Mouse (Mus musculus) stomach, postnatal 0 days (tissue): Measurements from ENCODE around the gene Zfand2a. TPM values are rescaled to one million over a fixed set of nuclear protein-coding genes. Genes with fewer than 3 reads are reported as not detected.
A peak's percentile ranks its signal among the peaks of the same experiment; 100 is the strongest.

Source experiments
- ATAC-seq: fragments of 200-750 bp; cut with Nextera tagmentation; 2 replicates; pipeline ENCODE4 v1.8.0; 2017; ENCODE audit not compliant: low FRiP score, low TSS enrichment
- DNase-seq: peaks from one replicate; pipeline ENCODE4 v3.0.0-alpha.2; 2016; ENCODE audit warnings: low spot score
- H3K27ac ChIP-seq: fragments of 300-500 bp; sonication (generic); replicated peaks from 2 replicates; pipeline ENCODE4 v1.5.1; 2014; ENCODE audit warnings: mild to moderate bottlenecking, control low read depth
- H3K27me3 ChIP-seq: fragments of 300-500 bp; sonication (generic); 2 replicates; pipeline ENCODE4 v1.6.1; 2014; ENCODE audit warnings: low read length; ENCODE audit not compliant: control insufficient read depth, insufficient read depth
- H3K36me3 ChIP-seq: fragments of 300-500 bp; sonication (generic); 2 replicates; pipeline ENCODE4 v1.6.1; 2014; ENCODE audit warnings: low read length, mixed read lengths; ENCODE audit not compliant: control insufficient read depth, insufficient read depth
- H3K4me1 ChIP-seq: fragments of 300-500 bp; sonication (generic); replicated peaks from 2 replicates; pipeline ENCODE4 v1.6.1; 2014; ENCODE audit warnings: antibody characterized with exemption; ENCODE audit not compliant: control insufficient read depth, insufficient read depth
- H3K4me2 ChIP-seq: fragments of 300-500 bp; sonication (generic); replicated peaks from 2 replicates; pipeline ENCODE4 v1.6.1; 2014; ENCODE audit warnings: low read depth, mild to moderate bottlenecking, control low read depth, moderate library complexity
- H3K4me3 ChIP-seq: fragments of 300-500 bp; sonication (generic); 2 replicates; pipeline ENCODE4 v1.5.1; 2014; ENCODE audit warnings: low read depth, low read length, control low read depth
- H3K9ac ChIP-seq: fragments of 300-500 bp; sonication (generic); 2 replicates; pipeline ENCODE4 v1.6.1; 2014; ENCODE audit warnings: mild to moderate bottlenecking, low read length, control low read depth, mixed read lengths
- H3K9me3 ChIP-seq: fragments of 300-500 bp; sonication (generic); 2 replicates; pipeline ENCODE4 v1.6.1; 2016; ENCODE audit warnings: low read length; ENCODE audit not compliant: control insufficient read depth
- CTCF ChIP-seq: IDR thresholded peaks from 2 replicates; pipeline ENCODE4 v1.5.1; 2016; ENCODE audit warnings: antibody characterized with exemption, low read depth, mild to moderate bottlenecking, moderate library complexity
- EP300 ChIP-seq: optimal IDR thresholded peaks from 2 replicates; pipeline ENCODE3; 2016; ENCODE audit warnings: antibody characterized with exemption
- WGBS: fragments of 180-500 bp; shearing (Covaris S2); extraction: QIAGEN DNeasy Blood & Tissue Kit; methylation state at CpG from one replicate; pipeline ENCODE4 v1.1.7; 2014; 5-methylcytosine and 5-hydroxymethylcytosine counted together
- polyA plus RNA-seq: library from polyadenylated mRNA; unstranded; fragments of >200 nt; fragmentation: Nextera tagmentation; extraction: Ambion mirVana; gene quantifications from 2 replicates; pipeline ENCODE4 v1.2.1, GENCODE M21; 2015

Gene Zfand2a
- 5.3 and 6.7 TPM in 2 replicates for polyA plus RNA-seq

- TF ChIP-seq EP300 (no peak), CTCF (peak; percentile 2; the same call in 1 of the 2 replicates)
- Histone ChIP-seq H3K36me3 (peaks cover 13% of the 10 kb centered on the region; the same call in 1 of the 2 replicates), H3K27me3 (no peaks in the 10 kb centered on the region), H3K4me2 (peak within 1 kb of the TSS; percentile 85), H3K9ac (peak within 1 kb of the TSS; percentile 92), H3K27ac (peak within 1 kb of the TSS; percentile 86), H3K4me3 (peak within 1 kb of the TSS; percentile 87), H3K9me3 (no peaks in the 10 kb centered on the region), H3K4me1 (no peaks in the 10 kb centered on the region)
- DNase-seq, result peak; percentile 100
- WGBS, result under 1% methylated on average over 42 of the region's 42 CpGs
- ATAC-seq, result peak; percentile 98
Observed at GRCm38 (mm10) chr5:139484185-139484814, at the start of gene Zfand2a. TSS of gene Zfand2a (minus strand) at chr5:139484549.

- no peak for TF ChIP-seq EP300
- TF ChIP-seq CTCF, result no peak
- DNase-seq, result no peak
Observed at GRCm38 (mm10) chr5:139528851-139529250, 44.5 kb upstream of the Zfand2a start.

GRCm38 (mm10) chr5:139521987-139522386 is 37.6 kb upstream of the Zfand2a start:
- no peak for DNase-seq
- Histone ChIP-seq H3K4me1 (no peaks in the 10 kb centered on the region), H3K27me3 (no peaks in the 10 kb centered on the region), H3K4me2 (no peak overlapping the region), H3K9ac (no peak overlapping the region), H3K9me3 (no peaks in the 10 kb centered on the region), H3K27ac (no peak overlapping the region), H3K4me3 (no peak overlapping the region), H3K36me3 (no peaks in the 10 kb centered on the region)
- 74% methylated on average over 8 of the region's 10 CpGs for WGBS
- no peak for ATAC-seq
- no peak for TF ChIP-seq EP300
- no peak for TF ChIP-seq CTCF

More at GRCm38 (mm10) chr5:139528851-139529250, 44.5 kb upstream of the Zfand2a start:
- no peak overlapping the region for H3K4me3 ChIP-seq
- 48% methylated on average over 7 of the region's 7 CpGs for WGBS
- H3K9me3 ChIP-seq, result no peaks in the 10 kb centered on the region
- H3K9ac ChIP-seq, result no peak overlapping the region
- H3K27ac ChIP-seq, result no peak overlapping the region
- no peaks in the 10 kb centered on the region for H3K27me3 ChIP-seq
- H3K4me2 ChIP-seq, result no peak overlapping the region
- no peak for ATAC-seq
- no peaks in the 10 kb centered on the region for H3K4me1 ChIP-seq
- no peaks in the 10 kb centered on the region for H3K36me3 ChIP-seq

DNA sequence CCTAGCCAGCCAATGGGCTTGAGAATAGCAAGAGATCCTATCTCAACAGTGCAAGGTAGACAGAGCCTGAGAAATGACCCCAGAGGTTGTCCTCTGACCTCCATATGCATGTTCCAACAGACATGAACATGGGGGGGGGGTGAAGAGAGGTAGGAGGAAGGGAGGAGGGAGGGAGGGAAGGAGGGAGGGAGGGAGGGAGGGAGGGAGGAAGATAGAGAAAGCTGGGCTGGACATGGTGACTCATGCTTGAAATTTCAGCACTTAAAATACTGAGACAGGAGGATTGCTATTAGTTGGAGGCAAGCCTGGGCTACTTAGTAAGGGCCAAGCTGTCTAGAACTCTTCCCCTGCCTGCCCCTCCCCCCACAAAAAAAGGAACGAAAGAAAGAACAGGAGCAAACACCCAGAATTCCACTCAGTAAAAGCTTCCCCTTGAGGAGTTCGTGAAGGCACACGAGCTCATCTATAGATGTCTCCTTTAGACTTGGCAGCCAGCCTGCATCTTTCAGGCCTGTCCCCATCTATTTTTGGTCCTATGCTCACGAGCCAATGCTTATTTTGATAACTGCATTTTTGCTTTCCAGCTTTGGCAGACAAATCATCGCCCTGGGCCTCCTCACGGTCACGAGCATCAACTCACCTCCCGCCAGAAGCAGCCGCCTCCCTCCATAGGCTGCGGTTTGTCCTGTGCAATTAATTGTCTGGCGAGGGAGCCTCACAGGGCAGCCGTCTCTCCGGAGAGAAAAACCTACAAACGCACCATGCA is 35.9 kb upstream of the Zfand2a start:
- H3K4me3 ChIP-seq, result no peak overlapping the region
- H3K27me3 ChIP-seq, result no peaks in the 10 kb centered on the region
- H3K27ac ChIP-seq, result no peak overlapping the region
- ATAC-seq (no peak), DNase-seq (no peak)
- H3K9ac ChIP-seq, result no peak overlapping the region
- H3K4me1 ChIP-seq, result no peaks in the 10 kb centered on the region
- no peak overlapping the region for H3K4me2 ChIP-seq
- no peak for TF ChIP-seq EP300
- TF ChIP-seq CTCF, result no peak
- H3K36me3 ChIP-seq, result no peaks in the 10 kb centered on the region
- H3K9me3 ChIP-seq, result no peaks in the 10 kb centered on the region
- 25% methylated on average over 14 of the region's 14 CpGs for WGBS

- no peaks in the 10 kb centered on the region for H3K4me1 ChIP-seq
- H3K36me3 ChIP-seq, result no peaks in the 10 kb centered on the region
- H3K27ac ChIP-seq, result no peak overlapping the region
- no peak overlapping the region for H3K4me3 ChIP-seq
- H3K27me3 ChIP-seq, result no peaks in the 10 kb centered on the region
- ATAC-seq (no peak), DNase-seq (no peak)
- 0 out of 2 replicates have a peak overlapping the region, but pooled peaks have one; percentile 3 for H3K4me2 ChIP-seq
- WGBS, result 21% methylated on average over 11 of the region's 11 CpGs
- peak overlapping the region; percentile 31; the same call in 1 of the 2 replicates for H3K9ac ChIP-seq
- no peaks in the 10 kb centered on the region for H3K9me3 ChIP-seq
- TF ChIP-seq CTCF (no peak), EP300 (no peak)
Observed at GRCm38 (mm10) chr5:139516281-139516680, 31.9 kb upstream of the Zfand2a start.

- Histone ChIP-seq H3K4me1 (no peaks in the 10 kb centered on the region), H3K4me2 (no peak overlapping the region), H3K4me3 (no peak overlapping the region), H3K27me3 (0 out of 2 replicates have a peak, but pooled peaks cover 3% of the 10 kb centered on the region), H3K36me3 (no peaks in the 10 kb centered on the region), H3K27ac (no peak overlapping the region), H3K9me3 (no peaks in the 10 kb centered on the region), H3K9ac (no peak overlapping the region)
- TF ChIP-seq EP300 (no peak), CTCF (no peak)
- ATAC-seq (no peak), DNase-seq (no peak)
- 89% methylated on average over 4 of the region's 4 CpGs for WGBS
Observed at GRCm38 (mm10) chr5:139512201-139512600, 27.9 kb upstream of the Zfand2a start.
